8 mouse cellular contexts compared by ENCODE assay signal in the genomic region with DNA sequence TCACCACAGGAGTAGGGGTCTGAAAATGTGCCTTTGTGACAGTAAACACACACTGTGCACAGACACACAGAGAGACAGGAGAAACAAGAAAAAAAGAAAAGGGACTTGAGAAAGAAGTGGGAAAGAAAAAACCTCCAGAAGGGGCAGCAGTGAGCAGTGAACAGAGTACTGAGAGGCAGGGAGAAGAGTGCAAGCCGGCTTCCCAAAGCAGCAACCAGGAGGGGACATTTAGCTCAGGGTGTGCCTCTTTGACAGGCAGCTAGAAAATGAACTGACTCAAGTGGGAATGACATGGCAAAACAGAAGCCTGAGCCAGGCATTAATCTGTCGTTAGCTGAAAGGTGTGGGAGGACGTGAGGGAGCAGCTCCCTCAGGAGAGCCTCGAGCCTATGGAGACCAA. TPM values are rescaled to one million over a fixed set of nuclear protein-coding genes. Genes with fewer than 3 reads are reported as not detected.
DNase-seq lines count a peak whose midpoint lies in the region; ATAC-seq lines count a peak whose summit lies in the region.

No protein-coding gene starts in this region.

- H3K4me1 ChIP-seq in heart, embryonic 11.5 days (ENCODE audit: control insufficient read depth, insufficient read depth, low read length): no peaks in the 10 kb centered on the region
- H3K4me1 ChIP-seq in heart, embryonic 12.5 days (replicated peaks): peaks cover 6% of the 10 kb centered on the region; the same call in 1 of the 2 replicates

- peak; percentile 45 to 66 for DNase-seq in heart, adult 18-20 months
- DNase-seq in ES-CJ7 (ENCODE audit: low read depth, low spot score): peak; percentile 80
- DNase-seq in cerebellum, adult 8-10 months: peak; percentile 42
- DNase-seq in left cerebral cortex, postnatal 10 days (ENCODE audit: extremely low spot score in 1 of 2, low spot score in 2 of 2): peak; percentile 47 to 74
- DNase-seq in retina, embryonic 14.5 days (ENCODE audit: low spot score): peak; percentile 69

- no peaks in the 10 kb centered on the region for H3K9me3 ChIP-seq in heart, embryonic 11.5 days (replicated peaks; ENCODE audit: control insufficient read depth, low read length)
- no peaks in the 10 kb centered on the region for H3K9me3 ChIP-seq in heart, embryonic 12.5 days (replicated peaks)

- H3K36me3 ChIP-seq in heart, embryonic 11.5 days (ENCODE audit: control insufficient read depth, insufficient read depth, low read length): peaks cover 8% of the 10 kb centered on the region
- peaks cover 75% of the 10 kb centered on the region for H3K36me3 ChIP-seq in heart, embryonic 12.5 days

- intact Hi-C loops in left cerebral cortex, postnatal 10 days (cut with DNase I): no loop called here

- no peak for ATAC-seq in heart, embryonic 11.5 days (replicated peaks; ENCODE audit: insufficient number of reproducible peaks, low FRiP score, low TSS enrichment)
- 0 out of 2 replicates have a peak, but pooled peaks have one; percentile 36 for ATAC-seq in heart, embryonic 12.5 days (ENCODE audit: insufficient number of reproducible peaks, low FRiP score)
- no peak for ATAC-seq in granulocyte monocyte progenitor cell, adult 5-6 weeks (replicated peaks; ENCODE audit: poor library complexity, severe bottlenecking)

- 39% methylated on average over 4 of the region's 4 CpGs for WGBS in heart, embryonic 11.5 days (ENCODE audit: insufficient replicate concordance)
- 36% methylated on average over 4 of the region's 4 CpGs for WGBS in heart, embryonic 12.5 days

- H3K27ac ChIP-seq in heart, embryonic 11.5 days (ENCODE audit: low read depth, low read length): no peak overlapping the region
- no peak overlapping the region for H3K27ac ChIP-seq in heart, embryonic 12.5 days (ENCODE audit: poor library complexity, severe bottlenecking)

- H3K4me2 ChIP-seq in heart, embryonic 11.5 days: no peak overlapping the region
- no peak overlapping the region for H3K4me2 ChIP-seq in heart, embryonic 12.5 days

- H3K4me3 ChIP-seq in heart, embryonic 11.5 days (ENCODE audit: low read depth, low read length): no peak overlapping the region
- H3K4me3 ChIP-seq in heart, embryonic 12.5 days: no peak overlapping the region

- H3K9ac ChIP-seq in heart, embryonic 11.5 days (ENCODE audit: low read depth, low read length): no peak overlapping the region
- no peak overlapping the region for H3K9ac ChIP-seq in heart, embryonic 12.5 days

- H3K27me3 ChIP-seq in heart, embryonic 11.5 days (ENCODE audit: control insufficient read depth, insufficient read depth, low read length): no peaks in the 10 kb centered on the region
- H3K27me3 ChIP-seq in heart, embryonic 12.5 days (replicated peaks): no peaks in the 10 kb centered on the region

RNA-seq across cellular contexts. Expression of gene Atg13, which starts 27.5 kb away (rescaled TPM):
- total RNA-seq in heart, adult 18-20 months (2021): 10 to 100 TPM; 49.7 to 53.9 TPM
- 22.8 and 25.9 TPM in 2 replicates for polyA plus RNA-seq in heart, embryonic 11.5 days (2014; fragmentation: Nextera tagmentation; extraction: Ambion mirVana)
- polyA plus RNA-seq in heart, embryonic 12.5 days (2016; fragmentation: Nextera tagmentation; extraction: Ambion mirVana): 22.3 TPM in 2 replicates
- total RNA-seq in left cerebral cortex, postnatal 10 days (2021): 10 to 100 TPM; 55.8 to 59.3 TPM
- 25.6 and 31.5 TPM in 2 replicates for total RNA-seq in granulocyte monocyte progenitor cell, adult 5-6 weeks (2014; fragmentation: Nextera tagmentation)
- 5.2 and 7.2 TPM in 2 replicates for total RNA-seq in granulocyte monocyte progenitor cell, adult 5-6 weeks (2017)

RNA-seq across cellular contexts. Expression of gene Harbi1, which starts 27.8 kb away (rescaled TPM):
- total RNA-seq in heart, adult 18-20 months (2021): 1 to 10 TPM; 8.0 to 8.4 TPM
- 10.3 and 12.5 TPM in 2 replicates for polyA plus RNA-seq in heart, embryonic 11.5 days (2014; fragmentation: Nextera tagmentation; extraction: Ambion mirVana)
- polyA plus RNA-seq in heart, embryonic 12.5 days (2016; fragmentation: Nextera tagmentation; extraction: Ambion mirVana): 12.2 TPM in 2 replicates
- total RNA-seq in left cerebral cortex, postnatal 10 days (2021): 1 to 10 TPM; 8.1 to 8.7 TPM
- total RNA-seq in granulocyte monocyte progenitor cell, adult 5-6 weeks (2014; fragmentation: Nextera tagmentation): 9.2 and 12.2 TPM in 2 replicates
- total RNA-seq in granulocyte monocyte progenitor cell, adult 5-6 weeks (2017): 10.0 and 18.2 TPM in 2 replicates

RNA-seq across cellular contexts. Expression of gene Arhgap1, which starts 33.2 kb away (rescaled TPM):
- 10 to 100 TPM; 22.1 to 26.5 TPM for total RNA-seq in heart, adult 18-20 months (2021)
- 186 and 191 TPM in 2 replicates for polyA plus RNA-seq in heart, embryonic 11.5 days (2014; fragmentation: Nextera tagmentation; extraction: Ambion mirVana)
- polyA plus RNA-seq in heart, embryonic 12.5 days (2016; fragmentation: Nextera tagmentation; extraction: Ambion mirVana): 168 and 169 TPM in 2 replicates
- total RNA-seq in left cerebral cortex, postnatal 10 days (2021): 10 to 100 TPM; 80.2 to 81.5 TPM
- total RNA-seq in granulocyte monocyte progenitor cell, adult 5-6 weeks (2014; fragmentation: Nextera tagmentation): 66.5 and 81.6 TPM in 2 replicates
- total RNA-seq in granulocyte monocyte progenitor cell, adult 5-6 weeks (2017): 33.2 and 40.2 TPM in 2 replicates

RNA-seq across cellular contexts. Expression of gene Zfp408, which starts 33.3 kb away (rescaled TPM):
- total RNA-seq in heart, adult 18-20 months (2021): 1 to 10 TPM; 3.6 to 4.6 TPM
- 5.8 and 6.2 TPM in 2 replicates for polyA plus RNA-seq in heart, embryonic 11.5 days (2014; fragmentation: Nextera tagmentation; extraction: Ambion mirVana)
- polyA plus RNA-seq in heart, embryonic 12.5 days (2016; fragmentation: Nextera tagmentation; extraction: Ambion mirVana): 6.1 and 6.9 TPM in 2 replicates
- total RNA-seq in left cerebral cortex, postnatal 10 days (2021): 10 to 100 TPM; 16.7 to 17.6 TPM
- total RNA-seq in granulocyte monocyte progenitor cell, adult 5-6 weeks (2014; fragmentation: Nextera tagmentation): 7.0 and 10.3 TPM in 2 replicates
- 5.8 and 8.7 TPM in 2 replicates for total RNA-seq in granulocyte monocyte progenitor cell, adult 5-6 weeks (2017)

RNA-seq across cellular contexts. Expression of gene F2, which starts 46.6 kb away (rescaled TPM):
- not detected for total RNA-seq in heart, adult 18-20 months (2021)
- polyA plus RNA-seq in heart, embryonic 11.5 days (2014; fragmentation: Nextera tagmentation; extraction: Ambion mirVana): 0.34 and 3.0 TPM in 2 replicates
- 0.60 and 2.2 TPM in 2 replicates for polyA plus RNA-seq in heart, embryonic 12.5 days (2016; fragmentation: Nextera tagmentation; extraction: Ambion mirVana)
- total RNA-seq in left cerebral cortex, postnatal 10 days (2021): under 1 TPM; 0.14 to 0.19 TPM
- total RNA-seq in granulocyte monocyte progenitor cell, adult 5-6 weeks (2014; fragmentation: Nextera tagmentation): not detected in 2 replicates
- not detected in 2 replicates for total RNA-seq in granulocyte monocyte progenitor cell, adult 5-6 weeks (2017)
